Mouse (Mus musculus) T-cell, adult 66 days (primary cell): ENCODE results near the gene Gm12253. TPM values are rescaled to one million over a fixed set of nuclear protein-coding genes. Genes with fewer than 3 reads are reported as not detected.

Experiments
- total RNA-seq, 2 experiments: library from RNA; stranded (reverse); gene quantifications; 3 replicates in 1 of 2; 4 replicates in 1 of 2; pipeline ENCODE4 v1.2.4; 2023

The Gm12253 gene
- not detected for total RNA-seq

GRCm38 (mm10) chr11:58432259-58432658 lies at the start of gene Gm12253:
Gene Gm12253, plus strand, starts transcription at chr11:58432559.

GRCm38 (mm10) chr11:58420815-58421214 lies 11.5 kb upstream of the Gm12253 start, which contains the start of gene 1810065E05Rik:
Gene 1810065E05Rik, plus strand, starts transcription at chr11:58421111.

GRCm38 (mm10) chr11:58452759-58453158 lies 20.4 kb downstream of the Gm12253 start, which contains the start of gene Lypd9:
Gene Lypd9, minus strand, starts transcription at chr11:58452923.

GRCm38 (mm10) chr11:58462170-58462569 lies 29.8 kb downstream of the Gm12253 start, which contains the start of gene Olfr30:
Gene Olfr30, minus strand, starts transcription at chr11:58462270.

Other genes with a start within 250 kb of the Gm12253 start
- 100 to 1,000 TPM in 1 of 2 experiments, 10 to 100 TPM in 1; 92.1 to 120 TPM for gene Igtp, start 233.0 kb upstream of the Gm12253 start, total RNA-seq
- gene Irgm2, start 232.9 kb upstream of the Gm12253 start, total RNA-seq, result 10 to 100 TPM; 23.2 to 28.0 TPM
- not detected for gene 4930438A08Rik, start 157.8 kb upstream of the Gm12253 start, total RNA-seq
- 10 to 100 TPM; 30.4 to 32.7 TPM for gene Zfp692, start 125.5 kb upstream of the Gm12253 start, total RNA-seq
- 10 to 100 TPM; 37.8 to 39.5 TPM for gene Zfp672, start 102.2 kb upstream of the Gm12253 start, total RNA-seq
- 10 to 100 TPM; 29.4 to 38.2 TPM for gene Sh3bp5l, start 101.8 kb upstream of the Gm12253 start, total RNA-seq
- gene Lypd8, start 53.5 kb upstream of the Gm12253 start, total RNA-seq, result not detected
- not detected for gene 1810065E05Rik, start 11.4 kb upstream of the Gm12253 start, total RNA-seq
- not detected for gene Lypd9, start 20.4 kb downstream of the Gm12253 start, total RNA-seq
- gene Olfr30, start 29.7 kb downstream of the Gm12253 start, total RNA-seq, result not detected
- gene Olfr332, start 60.0 kb downstream of the Gm12253 start, total RNA-seq, result not detected
- not detected for gene Olfr331, start 70.0 kb downstream of the Gm12253 start, total RNA-seq
- gene Olfr330, start 102.3 kb downstream of the Gm12253 start, total RNA-seq, result not detected
- gene Olfr329-ps, start 113.9 kb downstream of the Gm12253 start, total RNA-seq, result not detected
- gene Olfr328, start 123.1 kb downstream of the Gm12253 start, total RNA-seq, result under 1 TPM; 0.20 to 0.53 TPM
- not detected for gene Olfr224, start 138.0 kb downstream of the Gm12253 start, total RNA-seq
- not detected for gene Olfr325, start 145.2 kb downstream of the Gm12253 start, total RNA-seq
- not detected for gene Olfr324, start 162.6 kb downstream of the Gm12253 start, total RNA-seq
- gene 2210407C18Rik, start 183.5 kb downstream of the Gm12253 start, total RNA-seq, result not detected
- gene Olfr323, start 197.9 kb downstream of the Gm12253 start, total RNA-seq, result not detected
- gene Trim58, start 207.9 kb downstream of the Gm12253 start, total RNA-seq, result under 1 TPM; 0.32 to 0.33 TPM
- not detected for gene Olfr322, start 226.2 kb downstream of the Gm12253 start, total RNA-seq
- not detected for gene Olfr320, start 248.5 kb downstream of the Gm12253 start, total RNA-seq